Mouse (Mus musculus): ENCODE results near the gene Zc3h7b. TPM values are rescaled to one million over a fixed set of nuclear protein-coding genes. Genes with fewer than 3 reads are reported as not detected.

Zc3h7b gene
- polyA plus RNA-seq (2015; fragmentation: Nextera tagmentation; extraction: Ambion mirVana) = 31.6 and 43.7 TPM in 2 replicates

DNA sequence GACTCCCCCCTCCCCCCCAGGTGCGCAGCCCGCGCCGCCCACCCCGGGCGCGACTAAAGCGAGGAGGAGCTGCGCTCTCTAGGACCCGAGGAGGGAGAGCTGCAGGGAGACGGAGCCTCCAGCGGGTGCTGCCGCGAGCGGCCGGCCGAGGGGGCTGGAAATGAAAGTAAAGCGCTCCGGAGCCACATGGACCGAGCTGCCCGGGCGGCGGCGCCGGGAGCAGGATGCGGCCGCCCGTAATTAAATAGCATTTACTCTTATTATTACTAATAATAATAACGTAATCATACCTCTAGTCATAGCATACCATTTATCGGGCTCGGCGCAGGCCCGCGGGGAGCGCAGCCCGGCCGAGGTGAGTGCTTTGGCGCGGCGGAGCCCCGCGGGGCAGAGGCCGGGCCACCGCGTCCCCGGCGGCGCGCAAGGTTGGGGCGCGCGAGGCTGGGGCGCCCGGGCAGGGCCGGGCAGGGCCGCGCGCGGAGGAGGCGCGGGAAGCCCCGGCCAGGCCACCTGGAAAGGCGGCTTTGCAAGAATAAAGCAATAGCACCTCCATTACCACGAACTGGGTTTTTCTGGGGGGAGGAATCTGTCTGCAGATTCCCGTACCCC lies at the start of gene Zc3h7b, which contains the start of gene Rangap1:
TSS of gene Zc3h7b (plus strand) at position 66 of the 609 bp plus-strand sequence.
TSS of gene Rangap1 (minus strand) at position 539 of the 609 bp plus-strand sequence.

DNA sequence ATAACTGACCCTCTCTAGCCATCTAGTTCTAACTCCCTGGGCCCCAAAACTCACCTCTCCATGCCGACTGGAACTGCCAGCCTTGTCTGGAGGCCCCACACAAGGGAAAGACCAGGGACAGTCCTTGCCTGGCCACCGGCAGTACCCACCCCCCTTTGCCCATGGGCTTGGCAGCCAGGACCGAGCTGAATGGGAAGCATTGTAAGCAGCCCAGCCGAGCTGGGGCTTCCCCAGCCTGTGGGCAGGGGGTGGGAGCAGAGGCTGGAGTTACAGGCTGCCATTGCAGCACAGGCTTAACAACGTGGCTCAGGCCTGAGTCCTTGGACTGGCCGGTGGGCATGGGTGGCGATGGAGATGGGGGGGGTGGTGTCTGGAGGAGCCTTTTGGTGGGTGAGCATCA lies 47.7 kb upstream of the Zc3h7b start, which contains the start of gene Chadl:
TSS of gene Chadl (minus strand) at position 113 of the 400 bp plus-strand sequence.

DNA sequence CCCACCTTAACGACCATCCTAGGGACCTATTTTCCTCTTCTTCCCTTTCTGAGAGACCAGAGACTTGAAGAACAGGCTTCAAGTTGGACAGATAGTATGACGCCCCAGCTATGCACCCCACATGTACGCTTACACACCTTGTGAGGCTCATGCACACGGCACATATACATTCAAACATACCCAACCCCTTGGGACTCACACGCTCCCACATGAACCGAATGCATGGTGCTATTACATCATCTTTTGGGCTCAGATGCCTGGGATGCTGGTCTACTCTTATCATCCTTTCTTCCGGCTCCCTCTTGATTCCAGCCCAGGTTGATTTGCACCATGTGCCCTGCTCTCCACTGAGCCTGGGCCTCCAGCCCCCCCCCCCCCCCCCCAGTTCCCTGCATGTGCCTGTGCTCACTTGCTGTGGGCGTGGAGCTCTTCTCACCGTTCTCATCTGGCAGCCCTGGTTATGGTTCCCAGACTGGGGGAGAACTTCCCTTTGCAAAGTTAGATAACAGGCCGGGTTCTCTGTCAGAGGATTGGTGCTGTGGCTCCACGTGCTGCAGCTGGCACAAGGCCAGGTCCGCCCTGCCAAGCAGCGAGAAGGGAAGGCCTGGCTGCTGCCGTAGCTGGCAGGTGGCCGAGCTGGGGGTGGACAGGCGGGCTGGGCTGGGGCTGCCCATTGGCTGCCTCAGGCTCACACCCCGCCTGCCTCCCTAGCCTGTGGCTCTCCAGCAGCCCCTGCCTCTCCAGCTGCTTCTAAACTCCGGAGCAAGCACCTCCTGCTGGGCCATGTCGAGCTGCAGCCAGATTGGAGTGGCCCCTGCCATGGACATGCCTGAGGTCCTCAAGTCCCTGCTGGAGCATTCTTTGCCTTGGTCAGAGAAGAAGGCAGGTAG lies 57.4 kb downstream of the Zc3h7b start, which contains the start of gene Tef:
TSS of gene Tef (plus strand) at position 421 of the 890 bp plus-strand sequence.

Other genes starting within 250 kb of the Zc3h7b start
- gene Ep300, start 159.7 kb upstream of the Zc3h7b start, polyA plus RNA-seq (2015; fragmentation: Nextera tagmentation; extraction: Ambion mirVana) = 13.3 and 17.9 TPM in 2 replicates
- 23.7 and 24.9 TPM in 2 replicates for gene L3mbtl2, start 81.2 kb upstream of the Zc3h7b start, polyA plus RNA-seq (2015; fragmentation: Nextera tagmentation; extraction: Ambion mirVana)
- gene Chadl, start 47.8 kb upstream of the Zc3h7b start, polyA plus RNA-seq (2015; fragmentation: Nextera tagmentation; extraction: Ambion mirVana) = 49.6 and 52.2 TPM in 2 replicates
- gene Rangap1, start 473 bp downstream of the Zc3h7b start, polyA plus RNA-seq (2015; fragmentation: Nextera tagmentation; extraction: Ambion mirVana) = 90.7 and 102 TPM in 2 replicates
- 27.3 and 28.9 TPM in 2 replicates for gene Tef, start 57.4 kb downstream of the Zc3h7b start, polyA plus RNA-seq (2015; fragmentation: Nextera tagmentation; extraction: Ambion mirVana)
- gene Tob2, start 113.7 kb downstream of the Zc3h7b start, polyA plus RNA-seq (2015; fragmentation: Nextera tagmentation; extraction: Ambion mirVana) = 11.7 and 15.7 TPM in 2 replicates
- gene Phf5a, start 126.9 kb downstream of the Zc3h7b start, polyA plus RNA-seq (2015; fragmentation: Nextera tagmentation; extraction: Ambion mirVana) = 98.4 and 112 TPM in 2 replicates
- gene Aco2, start 127.3 kb downstream of the Zc3h7b start, polyA plus RNA-seq (2015; fragmentation: Nextera tagmentation; extraction: Ambion mirVana) = 276 and 309 TPM in 2 replicates
- gene Polr3h, start 181.2 kb downstream of the Zc3h7b start, polyA plus RNA-seq (2015; fragmentation: Nextera tagmentation; extraction: Ambion mirVana) = 119 and 137 TPM in 2 replicates
- 241 and 292 TPM in 2 replicates for gene Csdc2, start 191.7 kb downstream of the Zc3h7b start, polyA plus RNA-seq (2015; fragmentation: Nextera tagmentation; extraction: Ambion mirVana)
- gene Pmm1, start 215.9 kb downstream of the Zc3h7b start, polyA plus RNA-seq (2015; fragmentation: Nextera tagmentation; extraction: Ambion mirVana) = 137 and 146 TPM in 2 replicates
- gene 1700029P11Rik, start 235.5 kb downstream of the Zc3h7b start, polyA plus RNA-seq (2015; fragmentation: Nextera tagmentation; extraction: Ambion mirVana) = not detected in 2 replicates
- 30.4 and 33.7 TPM in 2 replicates for gene Xrcc6, start 242.8 kb downstream of the Zc3h7b start, polyA plus RNA-seq (2015; fragmentation: Nextera tagmentation; extraction: Ambion mirVana)

Measured in neural tube, postnatal 0 days (tissue).